Mouse (Mus musculus): ENCODE data around the gene Dis3. TPM values are rescaled to one million over a fixed set of nuclear protein-coding genes. Genes with fewer than 3 reads are reported as not detected.

The Dis3 gene
- total and polyA plus RNA-seq, 3 experiments, result 42.2 to 159 (median 79.6) TPM

DNA sequence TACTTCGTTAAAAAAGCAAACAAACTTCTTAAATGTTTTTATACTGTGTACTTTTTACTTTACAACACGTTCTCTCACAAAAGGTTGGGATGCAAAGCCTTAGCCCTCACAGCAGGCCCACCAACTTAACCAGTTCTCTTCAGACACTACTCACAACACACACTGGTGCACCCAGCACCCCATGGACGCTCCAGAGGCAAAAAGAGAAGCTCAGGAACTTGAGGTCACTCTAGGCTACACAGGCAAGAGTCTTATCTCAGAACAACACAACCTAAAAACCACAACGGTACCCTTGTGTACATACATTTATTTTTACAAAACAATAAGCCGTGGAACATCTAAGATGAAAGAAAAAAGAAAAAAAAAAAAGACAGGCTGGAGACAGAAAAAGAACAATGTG is 54.9 kb downstream of the Dis3 start:
- TF ChIP-seq KAT2A (conservative IDR thresholded peaks at IDR 0.05; ENCODE audit: low read depth, low read length) (no peak), GATA1 (IDR thresholded peaks at IDR 0.05; ENCODE audit: low read depth, low read length) (0 out of 2 replicates have a peak, but pooled peaks have one; percentile 15), ZC3H11A (IDR thresholded peaks at IDR 0.05; ENCODE audit: low read depth, low read length) (no peak), TBP (IDR thresholded peaks at IDR 0.05; ENCODE audit: low read depth, low read length) (no peak), CTCF (IDR thresholded peaks at IDR 0.05 in 2 of 3, conservative IDR thresholded peaks at IDR 0.05 in 1 of 3; ENCODE audit: control insufficient read depth in 1 of 3, insufficient read depth in 1 of 3, low read depth in 2 of 3, low read length in 3 of 3, poor library complexity in 1 of 3, severe bottlenecking in 1 of 3) (no peak)
- no peaks in the 10 kb centered on the region for H3K27me3 ChIP-seq (ENCODE audit: control insufficient read depth in 1 of 2, insufficient read depth in 2 of 2, low read length in 2 of 2)
- H3K9me3 ChIP-seq (replicated peaks; ENCODE audit: insufficient read depth, low read length), result no peaks in the 10 kb centered on the region
- H3K4me3 ChIP-seq (ENCODE audit: control insufficient read depth in 1 of 2, insufficient read depth in 1 of 2, low read depth in 2 of 2, low read length in 2 of 2), result peak overlapping the region; percentile 81 to 86
- H3K4me1 ChIP-seq (ENCODE audit: control insufficient read depth in 1 of 2, insufficient read depth in 2 of 2, low read length in 2 of 2), result peaks cover 13 to 27% of the 10 kb centered on the region in 2 experiments
- DNase-seq (ENCODE audit: low read depth, low spot score), result peak; percentile 71
- H3K36me3 ChIP-seq (ENCODE audit: control insufficient read depth in 1 of 2, insufficient read depth in 2 of 2, low read length in 2 of 2), result peaks cover 15 to 37% of the 10 kb centered on the region in 2 experiments
- H3K27ac ChIP-seq (ENCODE audit: control insufficient read depth, low read depth, low read length), result peak overlapping the region; percentile 72
- H3K9ac ChIP-seq (ENCODE audit: control insufficient read depth, low read depth, low read length, poor library complexity, severe bottlenecking), result peak overlapping the region; percentile 83
- H3K79me2 ChIP-seq (ENCODE audit: control insufficient read depth, insufficient read depth, low read length, poor library complexity), result peaks cover 62% of the 10 kb centered on the region

DNA sequence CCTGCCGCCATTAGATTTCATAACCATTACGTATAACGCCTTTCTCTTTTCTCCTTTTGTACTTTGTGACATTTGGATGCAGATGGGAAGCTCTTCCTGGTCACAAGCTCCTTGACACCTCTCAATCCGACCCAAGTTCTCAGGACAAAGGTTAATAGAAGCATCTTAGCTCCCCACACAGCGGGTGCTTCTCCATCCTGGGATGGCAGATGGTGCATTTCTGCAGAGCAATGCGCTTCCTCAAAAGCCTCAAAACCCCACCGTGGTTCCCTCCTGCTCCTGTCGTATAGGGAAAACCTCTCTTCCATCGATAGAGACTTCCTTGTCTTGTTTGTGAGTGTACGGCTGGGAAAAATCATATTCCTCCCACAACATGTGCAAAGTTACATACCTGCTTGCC is 55.5 kb downstream of the Dis3 start:
- TF ChIP-seq RAD21 (IDR thresholded peaks at IDR 0.05; ENCODE audit: low read depth, low read length), result no peak
- DNase-seq (ENCODE audit: low read depth, low spot score), result peak; percentile 45
- H3K27ac ChIP-seq (ENCODE audit: control insufficient read depth, low read depth, low read length), result peak overlapping the region; percentile 34
- H3K36me3 ChIP-seq (ENCODE audit: control insufficient read depth in 1 of 2, insufficient read depth in 2 of 2, low read length in 2 of 2), result peaks cover 15 to 33% of the 10 kb centered on the region in 2 experiments
- peak overlapping the region; percentile 83 for H3K9ac ChIP-seq (ENCODE audit: control insufficient read depth, low read depth, low read length, poor library complexity, severe bottlenecking)
- peaks cover 60% of the 10 kb centered on the region for H3K79me2 ChIP-seq (ENCODE audit: control insufficient read depth, insufficient read depth, low read length, poor library complexity)
- H3K4me1 ChIP-seq (ENCODE audit: control insufficient read depth in 1 of 2, insufficient read depth in 2 of 2, low read length in 2 of 2), result peaks cover 13 to 25% of the 10 kb centered on the region in 2 experiments
- no peaks in the 10 kb centered on the region for H3K9me3 ChIP-seq (replicated peaks; ENCODE audit: insufficient read depth, low read length)
- no peaks in the 10 kb centered on the region for H3K27me3 ChIP-seq (ENCODE audit: control insufficient read depth in 1 of 2, insufficient read depth in 2 of 2, low read length in 2 of 2)
- peak overlapping the region; percentile 81 to 86 for H3K4me3 ChIP-seq (ENCODE audit: control insufficient read depth in 1 of 2, insufficient read depth in 1 of 2, low read depth in 2 of 2, low read length in 2 of 2)

DNA sequence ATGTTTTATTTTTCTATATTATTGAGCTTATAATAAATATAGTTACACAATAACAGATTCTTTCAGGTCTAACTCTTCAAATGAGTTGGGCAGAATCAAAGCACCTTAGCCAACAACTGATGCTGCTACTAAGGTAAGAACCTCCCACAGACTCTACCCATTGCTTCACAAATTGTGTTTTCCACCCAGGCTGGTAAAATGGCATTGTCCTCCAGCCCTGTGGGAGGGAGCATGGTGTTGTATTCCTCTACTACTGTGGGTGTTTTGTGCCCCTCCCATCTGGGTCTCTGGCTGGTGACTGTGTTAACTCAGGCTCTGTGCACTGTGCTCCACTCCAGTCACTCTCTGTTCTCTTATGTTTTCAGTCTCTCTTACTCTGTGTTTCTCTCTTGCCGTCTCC is 56.1 kb downstream of the Dis3 start:
- Histone ChIP-seq H3K79me2 (ENCODE audit: control insufficient read depth, insufficient read depth, low read length, poor library complexity) (peaks cover 58% of the 10 kb centered on the region), H3K27ac (ENCODE audit: control insufficient read depth, low read depth, low read length) (no peak overlapping the region), H3K9ac (ENCODE audit: control insufficient read depth, low read depth, low read length, poor library complexity, severe bottlenecking) (no peak overlapping the region; the same call in 1 of the 2 replicates), H3K27me3 (ENCODE audit: control insufficient read depth in 1 of 2, insufficient read depth in 2 of 2, low read length in 2 of 2) (no peaks in the 10 kb centered on the region), H3K36me3 (ENCODE audit: control insufficient read depth in 1 of 2, insufficient read depth in 2 of 2, low read length in 2 of 2) (peaks cover 17 to 27% of the 10 kb centered on the region in 2 experiments), H3K4me1 (ENCODE audit: control insufficient read depth in 1 of 2, insufficient read depth in 2 of 2, low read length in 2 of 2) (peaks cover 13 to 20% of the 10 kb centered on the region in 2 experiments), H3K4me3 (ENCODE audit: control insufficient read depth in 1 of 2, insufficient read depth in 1 of 2, low read depth in 2 of 2, low read length in 2 of 2) (no peak overlapping the region), H3K9me3 (replicated peaks; ENCODE audit: insufficient read depth, low read length) (no peaks in the 10 kb centered on the region)
- DNase-seq (ENCODE audit: low read depth, low spot score), result no peak
- TF ChIP-seq TBP (IDR thresholded peaks at IDR 0.05; ENCODE audit: low read depth, low read length), result no peak

DNA sequence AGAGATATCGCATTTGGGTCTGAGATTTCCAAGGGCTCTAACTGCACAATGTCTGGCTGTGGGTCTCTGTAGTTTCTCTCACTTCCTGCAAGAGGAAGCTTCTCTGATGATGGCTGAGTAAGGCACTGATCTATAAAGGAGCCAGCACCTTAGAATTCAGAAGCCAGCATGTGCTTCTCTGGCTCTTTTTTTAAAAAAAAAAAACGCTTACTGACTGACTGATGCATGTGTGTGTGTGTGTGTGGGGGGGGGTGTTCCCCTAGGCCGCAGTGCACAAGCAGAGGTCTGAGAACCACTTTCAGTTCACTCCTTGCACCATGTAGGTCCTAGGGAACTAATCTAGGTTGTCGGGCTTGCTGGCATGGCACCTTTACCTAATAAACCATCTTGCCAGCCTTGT is 58.2 kb downstream of the Dis3 start:
- Histone ChIP-seq H3K9ac (ENCODE audit: control insufficient read depth, low read depth, low read length, poor library complexity, severe bottlenecking) (no peak overlapping the region), H3K9me3 (replicated peaks; ENCODE audit: insufficient read depth, low read length) (no peaks in the 10 kb centered on the region), H3K36me3 (ENCODE audit: control insufficient read depth in 1 of 2, insufficient read depth in 2 of 2, low read length in 2 of 2) (peaks cover 20 to 34% of the 10 kb centered on the region in 2 experiments), H3K79me2 (ENCODE audit: control insufficient read depth, insufficient read depth, low read length, poor library complexity) (peaks cover 46% of the 10 kb centered on the region), H3K4me3 (ENCODE audit: control insufficient read depth in 1 of 2, insufficient read depth in 1 of 2, low read depth in 2 of 2, low read length in 2 of 2) (no peak overlapping the region), H3K27me3 (ENCODE audit: control insufficient read depth in 1 of 2, insufficient read depth in 2 of 2, low read length in 2 of 2) (no peaks in the 10 kb centered on the region), H3K4me1 (ENCODE audit: control insufficient read depth in 1 of 2, insufficient read depth in 2 of 2, low read length in 2 of 2) (peaks cover 11 to 13% of the 10 kb centered on the region in 2 experiments), H3K27ac (ENCODE audit: control insufficient read depth, low read depth, low read length) (no peak overlapping the region)
- TF ChIP-seq MAZ (IDR thresholded peaks at IDR 0.05; ENCODE audit: low read depth, low read length) (no peak), MAFK (IDR thresholded peaks at IDR 0.05; ENCODE audit: borderline replicate concordance, low read depth, low read length) (no peak), USF1 (IDR thresholded peaks at IDR 0.05; ENCODE audit: low read depth, low read length) (no peak), POLR2AphosphoS2 (IDR thresholded peaks at IDR 0.05; ENCODE audit: low read length) (no peak), ETS1 (IDR thresholded peaks at IDR 0.05; ENCODE audit: low read depth, low read length) (no peak), RAD21 (IDR thresholded peaks at IDR 0.05; ENCODE audit: low read depth, low read length) (no peak), JUND (IDR thresholded peaks at IDR 0.05; ENCODE audit: low read depth, low read length) (no peak), ZC3H11A (IDR thresholded peaks at IDR 0.05; ENCODE audit: low read depth, low read length) (no peak), SMC3 (IDR thresholded peaks at IDR 0.05; ENCODE audit: low read depth, low read length) (no peak), BHLHE40 (IDR thresholded peaks at IDR 0.05; ENCODE audit: borderline replicate concordance, low read depth, low read length) (no peak), ELF1 (IDR thresholded peaks at IDR 0.05; ENCODE audit: low read depth, low read length) (no peak), RCOR1 (IDR thresholded peaks at IDR 0.05; ENCODE audit: low read depth, low read length) (no peak), POLR2AphosphoS5 (IDR thresholded peaks at IDR 0.05; ENCODE audit: borderline replicate concordance, low read depth, low read length) (no peak), POLR2A (IDR thresholded peaks at IDR 0.05; ENCODE audit: control insufficient read depth in 1 of 2, insufficient read depth in 1 of 2, low read depth in 1 of 2, low read length in 2 of 2, poor library complexity in 1 of 2) (no peak), MXI1 (IDR thresholded peaks at IDR 0.05; ENCODE audit: low read depth, low read length) (no peak)
- DNase-seq (ENCODE audit: low read depth, low spot score), result no peak

Data from MEL (cell line).